8 mouse cellular contexts compared by ENCODE assay signal in genomic region chr9:99357921-99358692, GRCm38 (mm10). TPM values are rescaled to one million over a fixed set of nuclear protein-coding genes. Genes with fewer than 3 reads are reported as not detected.
DNase-seq lines count a peak whose midpoint lies in the region; ATAC-seq lines count a peak whose summit lies in the region.

Gene Esyt3, minus strand, starts transcription at chr9:99358557.

- H3K9me3 ChIP-seq in stomach, embryonic 15.5 days: no peaks in the 10 kb centered on the region

- peak; percentile 50; the same call in 1 of the 2 replicates for ATAC-seq in megakaryocyte, adult 5-6 weeks (ENCODE audit: poor library complexity, severe bottlenecking)
- ATAC-seq in stomach, embryonic 15.5 days (ENCODE audit: insufficient read depth, low FRiP score, low read depth): peak; percentile 83

- peak within 1 kb of the TSS; percentile 97 for H3K4me2 ChIP-seq in stomach, embryonic 15.5 days

- DNase-seq in right cerebral cortex, postnatal 4 days: peak; percentile 37
- no peak for DNase-seq in right cerebral cortex, postnatal 36 days (ENCODE audit: low spot score in 2 of 2)
- DNase-seq in embryo, embryonic 9.5 days (ENCODE audit: extremely low spot score): peak; percentile 60
- DNase-seq in heart, postnatal 4 days: peak; percentile 44
- peak; percentile 33 for DNase-seq in layer of hippocampus, adult 9-11 months
- DNase-seq in adipocyte (ENCODE audit: low spot score): no peak

- H3K4me3 ChIP-seq in stomach, embryonic 15.5 days (replicated peaks): peak within 1 kb of the TSS; percentile 46

- peaks cover 36% of the 10 kb centered on the region for H3K27me3 ChIP-seq in stomach, embryonic 15.5 days (replicated peaks)

- H3K36me3 ChIP-seq in stomach, embryonic 15.5 days: no peaks in the 10 kb centered on the region

- no peak within 1 kb of the TSS for H3K27ac ChIP-seq in stomach, embryonic 15.5 days

- H3K4me1 ChIP-seq in stomach, embryonic 15.5 days: peaks cover 8% of the 10 kb centered on the region; the same call in 1 of the 2 replicates

- H3K9ac ChIP-seq in stomach, embryonic 15.5 days: peak within 1 kb of the TSS; percentile 16; the same call in 1 of the 2 replicates

- WGBS in stomach, embryonic 15.5 days: under 1% methylated on average over 66 of the region's 66 CpGs

RNA-seq across cellular contexts. Expression of gene Esyt3, which starts in this region (rescaled TPM):
- total RNA-seq in heart, postnatal 4 days (2021): 1 to 10 TPM in 1 of 2 experiments, under 1 TPM in 1; 0.77 to 1.2 TPM
- not detected in 2 replicates for total RNA-seq in megakaryocyte, adult 5-6 weeks (2015)
- not detected in 2 replicates for total RNA-seq in megakaryocyte, adult 5-6 weeks (2017)
- 0.45 and 0.50 TPM in 2 replicates for polyA plus RNA-seq in stomach, embryonic 15.5 days (2015; fragmentation: Nextera tagmentation; extraction: Ambion mirVana)

Comparison
In these comparisons a context has a peak if more than half of its experiments do, and no peak if none do; other contexts are left out.
1. DNase-seq: peak in right cerebral cortex, postnatal 4 days (single experiment), embryo, embryonic 9.5 days (single experiment), heart, postnatal 4 days (single experiment) and layer of hippocampus, adult 9-11 months (single experiment); none in right cerebral cortex, postnatal 36 days (0 of 2) and adipocyte (single experiment).
2. Peak in ATAC-seq in megakaryocyte, adult 5-6 weeks; RNA of the gene not detected or under 1 TPM.
3. Peak in ATAC-seq, H3K4me3 ChIP-seq, H3K9ac ChIP-seq and H3K4me2 ChIP-seq in stomach, embryonic 15.5 days; RNA of the gene not detected or under 1 TPM.